Mouse (Mus musculus) NIH3T3 (cell line): ENCODE data around the gene Dock4.

Experiments used
- DNase-seq: peaks from one replicate; pipeline ENCODE4 v3.0.0-alpha.2; 2012; ENCODE audit warnings: low read depth

Gene Dock4

DNA sequence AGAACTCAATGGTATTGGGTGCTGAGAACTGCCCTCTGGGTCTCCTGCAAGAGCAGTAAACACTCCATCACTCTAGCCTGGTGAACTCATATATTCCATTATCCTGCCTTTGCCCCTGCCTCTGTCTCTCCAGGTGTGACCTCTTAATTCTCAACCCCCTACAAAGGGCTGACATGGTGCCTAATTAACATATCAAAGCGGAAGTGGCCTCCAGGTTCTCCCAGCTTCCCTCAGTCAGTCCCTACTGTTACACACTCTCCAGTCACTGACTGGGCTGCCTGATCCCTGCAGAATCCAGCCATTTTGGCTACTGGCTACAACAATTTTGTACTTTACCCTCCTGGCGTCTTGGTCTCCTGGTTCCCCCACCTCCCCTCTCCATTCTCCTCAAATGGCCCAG is 441.7 kb downstream of the Dock4 start:
- no peak for DNase-seq

DNA sequence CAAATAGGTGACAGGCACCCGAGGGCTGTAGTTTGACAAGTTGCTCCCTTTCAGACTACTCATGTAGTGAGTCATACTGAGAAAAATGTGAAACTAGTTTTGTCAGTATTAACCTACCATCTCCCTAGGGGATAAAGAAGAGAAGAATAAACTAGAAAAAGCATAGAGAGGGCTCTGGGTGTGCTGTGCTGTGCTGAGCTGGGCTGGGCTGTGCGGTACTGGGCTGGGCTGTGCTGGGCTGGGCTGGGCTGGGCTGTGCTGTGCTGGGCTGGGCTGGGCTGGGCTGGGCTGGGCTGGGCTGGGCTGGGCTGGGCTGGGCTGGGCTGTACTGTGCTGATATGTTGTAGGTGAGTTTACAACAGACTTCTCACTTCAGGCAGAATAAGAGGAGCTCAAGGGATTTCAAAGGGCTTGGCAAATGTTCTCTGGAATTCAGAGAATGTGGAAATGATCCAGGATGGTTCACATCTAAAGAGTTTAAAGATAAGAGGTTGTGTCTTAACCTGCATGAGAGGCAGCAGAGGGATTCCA is 442.6 kb downstream of the Dock4 start:
- no peak for DNase-seq

DNA sequence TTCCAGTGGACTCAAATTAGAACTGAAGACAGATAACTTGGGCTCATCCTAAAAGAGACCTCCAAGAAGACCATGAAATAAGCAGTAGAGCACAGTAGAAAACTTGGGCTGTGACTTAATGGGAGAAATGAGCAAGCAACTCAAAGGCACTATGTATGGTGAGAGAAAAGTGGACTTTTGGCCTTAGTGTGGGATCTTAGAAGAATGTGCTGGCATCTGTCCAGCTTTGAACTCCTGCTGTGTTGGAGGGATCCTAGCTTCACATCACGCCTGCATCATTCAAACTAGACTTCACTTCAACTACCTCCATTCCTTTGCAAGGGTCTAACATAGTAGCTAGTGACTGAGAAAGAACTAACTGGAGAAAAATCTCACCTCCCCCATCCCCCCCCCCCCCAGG is 443.1 kb downstream of the Dock4 start:
- DNase-seq = peak; percentile 26

DNA sequence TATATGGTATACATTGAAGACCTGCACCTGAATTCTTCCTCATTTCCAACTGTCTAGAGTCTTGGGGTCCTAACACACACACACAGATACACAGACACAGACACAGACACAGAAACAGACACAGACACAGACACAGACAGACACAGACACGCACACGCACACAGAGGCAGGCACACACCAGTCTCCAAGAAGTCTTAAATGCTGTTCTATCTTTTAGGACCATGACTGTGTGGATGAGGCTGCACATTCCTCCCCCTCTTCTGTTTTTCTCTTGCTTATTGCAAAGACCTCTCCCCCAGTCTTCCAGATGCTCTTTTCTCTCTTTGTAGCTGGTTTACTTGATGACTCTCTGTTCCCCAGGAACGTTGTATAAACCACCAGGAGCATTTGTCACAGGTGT is 443.8 kb downstream of the Dock4 start:
- no peak for DNase-seq

DNA sequence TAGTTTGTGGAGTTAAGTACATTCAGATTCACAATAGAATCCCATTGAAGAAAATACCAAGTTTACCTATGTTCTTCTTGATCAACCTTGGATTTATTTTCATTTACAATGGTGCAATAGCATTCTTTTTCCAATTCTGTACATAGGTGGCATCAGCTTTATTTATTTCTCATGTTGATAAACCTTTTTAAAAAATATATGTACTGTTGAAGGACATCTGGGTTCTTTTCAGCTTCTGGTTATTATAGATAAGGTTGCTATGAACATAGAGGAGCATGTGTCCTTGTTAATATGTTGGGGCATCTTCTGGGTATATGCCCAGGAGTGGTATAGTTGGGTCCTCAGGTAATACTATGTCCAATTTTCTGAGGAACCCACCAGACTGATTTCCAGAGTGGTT is 445.4 kb downstream of the Dock4 start:
- no peak for DNase-seq

DNA sequence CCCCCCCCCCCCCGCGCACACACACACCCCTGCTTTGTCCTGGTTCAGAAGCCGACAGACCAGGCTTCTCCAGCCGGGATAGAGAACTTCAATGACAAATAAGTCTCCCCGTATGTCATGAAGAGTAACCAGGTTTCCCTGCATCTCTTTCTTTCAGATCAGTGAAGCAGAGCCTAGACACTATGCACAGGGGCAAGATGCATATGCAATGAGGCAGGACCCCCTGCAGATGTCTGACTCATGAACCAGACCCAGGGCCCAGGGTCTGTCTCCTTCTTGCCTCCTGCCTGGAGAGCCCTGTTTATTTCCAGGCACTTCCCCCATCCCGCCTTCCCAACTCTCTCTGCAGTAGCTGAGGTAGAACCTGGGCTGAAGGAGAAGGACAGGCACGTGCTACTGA is 448.0 kb downstream of the Dock4 start:
- no peak for DNase-seq

DNA sequence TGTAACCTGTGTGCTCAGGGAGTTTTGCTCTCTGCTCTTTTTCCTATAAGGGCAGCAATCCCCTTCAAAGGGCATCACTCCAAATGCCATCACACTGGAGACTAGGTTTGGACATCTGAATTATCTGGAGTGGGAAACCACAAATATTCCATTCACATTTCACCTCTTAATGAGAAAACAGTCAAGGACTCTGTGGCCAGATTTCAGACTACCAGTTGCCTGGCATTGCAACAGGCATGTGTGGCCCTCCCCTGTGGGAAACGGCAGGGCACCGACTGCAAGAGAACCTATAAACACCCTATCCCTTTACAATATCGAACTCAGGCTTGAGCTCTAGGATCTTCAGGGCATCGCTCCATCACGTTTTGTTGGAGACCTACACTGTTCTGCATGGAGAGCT is 448.9 kb downstream of the Dock4 start:
- DNase-seq = no peak
